Mouse (Mus musculus) layer of hippocampus, adult 6 months (tissue): ENCODE results near the gene Akap17b. TPM values are rescaled to one million over a fixed set of nuclear protein-coding genes. Genes with fewer than 3 reads are reported as not detected.

Experiments
- long read RNA-seq, 2 experiments: library from polyadenylated mRNA; unstranded; transcript quantifications; one replicate each; pipeline ENCODE4 v2.0.0; 2019 to 2020
- polyA plus RNA-seq: library from polyadenylated mRNA; unstranded; fragments of <200 nt; fragmentation: Nextera tagmentation; gene quantifications from 2 replicates; pipeline ENCODE4 v1.2.3, GENCODE M21; 2021

Akap17b gene
- polyA plus RNA-seq = 3.4 and 3.7 TPM in 2 replicates
- long read RNA-seq, experiment 1, full-length matches to known transcripts = 1 of 17 reads
- long read RNA-seq, experiment 1, partial matches to known transcripts = 15 of 17 reads
- long read RNA-seq, experiment 1, other reads (novel, unspliced or antisense) = 1 of 17 reads
- long read RNA-seq, experiment 2, full-length matches to known transcripts = 21 of 59 reads
- long read RNA-seq, experiment 2, partial matches to known transcripts = 28 of 59 reads
- long read RNA-seq, experiment 2, other reads (novel, unspliced or antisense) = 10 of 59 reads

GRCm38 (mm10) chrX:36644657-36645551, at the start of gene Akap17b:
Gene Akap17b, minus strand, starts transcription at chrX:36645395.

GRCm38 (mm10) chrX:36597707-36598389, 47.3 kb downstream of the Akap17b start, which contains the start of gene Pgrmc1:
Gene Pgrmc1, plus strand, starts transcription at chrX:36598206.

Other genes with a start within 250 kb of the Akap17b start
- gene Gm6268, start 244.1 kb downstream of the Akap17b start, polyA plus RNA-seq = not detected in 2 replicates
- gene Gm14569, start 153.6 kb downstream of the Akap17b start, polyA plus RNA-seq = 2.3 and 2.9 TPM in 2 replicates
- 451 and 467 TPM in 2 replicates for gene Pgrmc1, start 47.2 kb downstream of the Akap17b start, polyA plus RNA-seq
- gene Slc25a43, start 98.3 kb upstream of the Akap17b start, polyA plus RNA-seq = 0.13 TPM in 2 replicates
- gene Slc25a5, start 150.3 kb upstream of the Akap17b start, polyA plus RNA-seq = 357 and 458 TPM in 2 replicates
- gene Ube2a, start 228.5 kb upstream of the Akap17b start, polyA plus RNA-seq = 67.2 and 70.9 TPM in 2 replicates
- 23.2 and 25.5 TPM in 2 replicates for gene C330007P06Rik, start 228.7 kb upstream of the Akap17b start, polyA plus RNA-seq